Mouse (Mus musculus) CH12.LX (cell line): ENCODE results near the gene Ddx39. TPM values are rescaled to one million over a fixed set of nuclear protein-coding genes. Genes with fewer than 3 reads are reported as not detected.
A peak's percentile ranks its signal among the peaks of the same experiment; 100 is the strongest.

Source experiments
- DNase-seq: peaks from one replicate; pipeline ENCODE4 v3.0.0-alpha.2; 2013; ENCODE audit errors: extremely low read depth
- H3K27ac ChIP-seq: 2 replicates; pipeline ENCODE4 v1.5.1; 2012; ENCODE audit warnings: low read depth, mild to moderate bottlenecking, control low read depth, moderate library complexity; ENCODE audit not compliant: insufficient read depth
- H3K27me3 ChIP-seq: replicated peaks from 2 replicates; pipeline ENCODE3; 2012; ENCODE audit warnings: inconsistent platforms
- H3K36me3 ChIP-seq, 2 experiments: replicated peaks in 1 of 2; 2 replicates each; pipeline versions ENCODE3 to v1.6.1; 2012; ENCODE audit warnings: inconsistent platforms in 1 of 2, low read length in 1 of 2, mild to moderate bottlenecking in 1 of 2, mixed read lengths in 1 of 2, moderate library complexity in 1 of 2; ENCODE audit not compliant: control insufficient read depth in 1 of 2, insufficient read depth in 1 of 2
- H3K4me1 ChIP-seq, 2 experiments: 2 replicates each; pipeline ENCODE4 v1.6.1; 2012; ENCODE audit warnings: inconsistent platforms in 1 of 2, moderate library complexity in 1 of 2; ENCODE audit not compliant: insufficient read depth in 2 of 2, control insufficient read depth in 1 of 2
- H3K4me2 ChIP-seq: 2 replicates; pipeline ENCODE4 v1.6.1; 2012; ENCODE audit warnings: low read depth, mild to moderate bottlenecking, control low read depth; ENCODE audit not compliant: poor library complexity, insufficient read depth, severe bottlenecking
- H3K4me3 ChIP-seq, 3 experiments: fragments of 150-350 bp in 1 of 3; sonication (generic) in 1 of 3; replicated peaks in 1 of 3; 2 replicates each; pipeline versions ENCODE3 to v1.5.1; 2011 to 2012; ENCODE audit warnings: low read depth in 2 of 3, low read length in 2 of 3, mild to moderate bottlenecking in 2 of 3, moderate library complexity in 2 of 3, control low read depth in 1 of 3, improper control_type of control experiment in 1 of 3, inconsistent platforms in 1 of 3, mixed read lengths in 1 of 3; ENCODE audit not compliant: poor library complexity in 1 of 3
- H3K79me2 ChIP-seq: replicated peaks from 2 replicates; pipeline ENCODE4 v1.6.1; 2012; ENCODE audit warnings: mild to moderate bottlenecking, moderate library complexity; ENCODE audit not compliant: control insufficient read depth, poor library complexity, insufficient read depth, severe bottlenecking; ENCODE audit errors: extremely low read depth
- H3K9ac ChIP-seq: 2 replicates; pipeline ENCODE4 v1.6.1; 2012; ENCODE audit warnings: low read depth, mild to moderate bottlenecking, control low read depth, moderate library complexity; ENCODE audit not compliant: insufficient read depth
- H3K9me3 ChIP-seq: replicated peaks from 2 replicates; pipeline ENCODE3; 2012; ENCODE audit warnings: low read length, inconsistent platforms, mixed read lengths
- BHLHE40 ChIP-seq: IDR thresholded peaks from 2 replicates; pipeline ENCODE4 v1.6.1; 2011; ENCODE audit warnings: mild to moderate bottlenecking, low read depth, low read length, improper control_type of control experiment
- CHD2 ChIP-seq: IDR thresholded peaks from 2 replicates; pipeline ENCODE4 v1.6.1; 2011; ENCODE audit warnings: low read length, improper control_type of control experiment
- CTCF ChIP-seq, 2 experiments: IDR thresholded peaks in 1 of 2; conservative IDR thresholded peaks in 1 of 2; 2 replicates each; pipeline ENCODE4 v1.5.1; 2011 to 2012; ENCODE audit warnings: low read depth in 2 of 2, low read length in 2 of 2, improper control_type of control experiment in 1 of 2, inconsistent platforms in 1 of 2, mild to moderate bottlenecking in 1 of 2, moderate library complexity in 1 of 2
- ELF1 ChIP-seq: IDR thresholded peaks from 2 replicates; pipeline ENCODE4 v1.6.1; 2014; ENCODE audit warnings: low read depth, mild to moderate bottlenecking, inconsistent platforms, low read length, improper control_type of control experiment
- ETS1 ChIP-seq: conservative IDR thresholded peaks from 2 replicates; pipeline ENCODE4 v1.6.1; 2012; ENCODE audit warnings: low read depth, mild to moderate bottlenecking, inconsistent platforms, low read length, improper control_type of control experiment, moderate library complexity
- GABPA ChIP-seq: IDR thresholded peaks from 2 replicates; pipeline ENCODE4 v1.6.1; 2012; ENCODE audit warnings: low read depth, low read length, improper control_type of control experiment, inconsistent platforms; ENCODE audit not compliant: insufficient replicate concordance
- HCFC1 ChIP-seq: IDR thresholded peaks from 2 replicates; pipeline ENCODE4 v1.6.1; 2012; ENCODE audit warnings: low read depth, mild to moderate bottlenecking, inconsistent platforms, low read length, improper control_type of control experiment
- KAT2A ChIP-seq: IDR thresholded peaks from 2 replicates; pipeline ENCODE4 v1.6.1; 2012; ENCODE audit warnings: low read length, improper control_type of control experiment, inconsistent platforms; ENCODE audit not compliant: insufficient replicate concordance
- MEF2A ChIP-seq: IDR thresholded peaks from 2 replicates; pipeline ENCODE4 v1.6.1; 2014; ENCODE audit warnings: low read depth, mild to moderate bottlenecking, inconsistent platforms, low read length, improper control_type of control experiment, borderline replicate concordance
- MXI1 ChIP-seq: IDR thresholded peaks from 2 replicates; pipeline ENCODE4 v1.6.1; 2011; ENCODE audit warnings: mild to moderate bottlenecking, low read depth, low read length, improper control_type of control experiment
- NELFE ChIP-seq: IDR thresholded peaks from 2 replicates; pipeline ENCODE4 v1.6.1; 2011; ENCODE audit warnings: low read depth, low read length, improper control_type of control experiment
- NRF1 ChIP-seq: IDR thresholded peaks from 2 replicates; pipeline ENCODE4 v1.6.1; 2014; ENCODE audit warnings: low read depth, mild to moderate bottlenecking, inconsistent platforms, low read length, improper control_type of control experiment, moderate library complexity
- PAX5 ChIP-seq: IDR thresholded peaks from 2 replicates; pipeline ENCODE4 v1.6.1; 2012; ENCODE audit warnings: low read length, inconsistent platforms, mixed read lengths
- POLR2A ChIP-seq: IDR thresholded peaks from 2 replicates; pipeline ENCODE4 v1.6.1; 2011; ENCODE audit warnings: low read depth, mild to moderate bottlenecking, improper control_type of control experiment, low read length
- RAD21 ChIP-seq: IDR thresholded peaks from 2 replicates; pipeline ENCODE4 v1.6.1; 2011; ENCODE audit warnings: low read depth, mild to moderate bottlenecking, low read length, improper control_type of control experiment, moderate library complexity
- SMC3 ChIP-seq: IDR thresholded peaks from 2 replicates; pipeline ENCODE4 v1.6.1; 2011; ENCODE audit warnings: low read depth, low read length, improper control_type of control experiment
- TBP ChIP-seq: conservative IDR thresholded peaks from 2 replicates; pipeline ENCODE4 v1.6.1; 2011; ENCODE audit warnings: low read depth, low read length, improper control_type of control experiment
- TCF12 ChIP-seq: IDR thresholded peaks from 2 replicates; pipeline ENCODE4 v1.6.1; 2014; ENCODE audit warnings: low read depth, mild to moderate bottlenecking, inconsistent platforms, low read length, improper control_type of control experiment
- UBTF ChIP-seq: IDR thresholded peaks from 2 replicates; pipeline ENCODE4 v1.6.1; 2012; ENCODE audit warnings: low read depth, mild to moderate bottlenecking, inconsistent platforms, low read length, improper control_type of control experiment, moderate library complexity
- USF1 ChIP-seq: IDR thresholded peaks from 2 replicates; pipeline ENCODE4 v1.6.1; 2014; ENCODE audit warnings: low read depth, mild to moderate bottlenecking, inconsistent platforms, low read length, improper control_type of control experiment
- ZC3H11A ChIP-seq: IDR thresholded peaks from 2 replicates; pipeline ENCODE4 v1.6.1; 2012; ENCODE audit warnings: low read depth, mild to moderate bottlenecking, inconsistent platforms, low read length, improper control_type of control experiment
- ZNF384 ChIP-seq: IDR thresholded peaks from 2 replicates; pipeline ENCODE4 v1.6.1; 2012; ENCODE audit warnings: low read depth, low read length, improper control_type of control experiment, inconsistent platforms
- dilution Hi-C: fragments of 300-500 bp; cut with MboI; formaldehyde crosslinking; loops from 2 replicates; pipeline ENCODE4 v1.14.3; 2020; ENCODE audit warnings: low sequenced_read_pairs; ENCODE audit not compliant: extremely low pct_unique_long_range_greater_than_20kb, extremely low pct_ligation_motif_present
- in situ Hi-C: fragments of 300-500 bp; cut with MboI; formaldehyde crosslinking; loops from 3 replicates; pipeline ENCODE4 v1.14.3; 2019; ENCODE audit warnings: low sequenced_read_pairs, low pct_ligation_motif_present, low pct_unique_long_range_greater_than_20kb, mixed read lengths
- polyA plus RNA-seq: library from polyadenylated mRNA; unstranded; fragments of >175 nt; gene quantifications from 2 replicates; pipeline ENCODE4 v1.2.1, GENCODE M21; 2012; ENCODE audit warnings: low read depth; ENCODE audit not compliant: insufficient read length
- total RNA-seq, 2 experiments: library from RNA; depleted of rRNA; stranded (reverse); fragments of 300-350 nt in 1 of 2; fragments of >200 nt in 1 of 2; gene quantifications; 2 replicates each; pipeline ENCODE4 v1.2.3; 2012 to 2014

Gene Ddx39
- total and polyA plus RNA-seq, 3 experiments = 194 to 339 (median 231) TPM

- no peak overlapping the region for H3K27ac ChIP-seq
- H3K4me1 ChIP-seq = peaks cover 2 to 5% of the 10 kb centered on the region in 2 experiments; a peak in 2 of 4 replicates
- no peaks in the 10 kb centered on the region for H3K9me3 ChIP-seq
- TF ChIP-seq USF1 (no peak), UBTF (no peak), ZNF384 (no peak), ETS1 (no peak), ZC3H11A (no peak; the same call in 1 of the 2 replicates), MEF2A (0 out of 2 replicates have a peak, but pooled peaks have one; percentile 8), BHLHE40 (no peak), ELF1 (peak; percentile 80), CHD2 (no peak), NELFE (peak; percentile 38; the same call in 1 of the 2 replicates), HCFC1 (no peak), POLR2A (no peak; the same call in 1 of the 2 replicates), KAT2A (no peak), NRF1 (peak; percentile 20; the same call in 1 of the 2 replicates), CTCF (conservative IDR thresholded peaks at IDR 0.05 in 1 of 2, IDR thresholded peaks at IDR 0.05 in 1 of 2; ENCODE audit: low read depth in 2 of 2, low read length in 2 of 2) (peak; percentile 55 to 89), TBP (no peak), GABPA (no peak), MXI1 (no peak), RAD21 (peak; percentile 89), SMC3 (peak; percentile 88), TCF12 (0 out of 2 replicates have a peak, but pooled peaks have one; percentile 12), PAX5 (no peak)
- H3K27me3 ChIP-seq = no peaks in the 10 kb centered on the region
- dilution Hi-C loops = no loop called here
- H3K4me2 ChIP-seq = no peak overlapping the region
- in situ Hi-C loops = loop anchor here (10.0 kb wide), 1 partner anchor 60 kb away; no protein-coding TSS in a partner anchor
- H3K79me2 ChIP-seq = peaks cover 5% of the 10 kb centered on the region
- peaks cover 81 to 85% of the 10 kb centered on the region in 2 experiments for H3K36me3 ChIP-seq
- peak; percentile 72 for DNase-seq
- no peak overlapping the region for H3K9ac ChIP-seq
- no peak overlapping the region for H3K4me3 ChIP-seq
These were observed 9.9 kb downstream of the Ddx39 start for GRCm38 (mm10) chr8:83724697-83725482.
